Mouse (Mus musculus) olfactory bulb, adult 2 months (tissue): Measurements from ENCODE around the gene Ifit3b. TPM values are rescaled to one million over a fixed set of nuclear protein-coding genes. Genes with fewer than 3 reads are reported as not detected.
"Not testable (repeated sequence)": the region's sequence is repeated elsewhere in the genome, so short reads cannot be mapped to it uniquely, and the experiment has no call there.

Experiments
- H3K27ac ChIP-seq: fragments of 200-500 bp; 2 replicates; pipeline ENCODE4 v1.5.1; 2012; ENCODE audit warnings: low read depth, low read length; ENCODE audit not compliant: insufficient read depth
- H3K4me1 ChIP-seq: fragments of 200-500 bp; 2 replicates; pipeline ENCODE4 v1.6.1; 2012; ENCODE audit warnings: low read length; ENCODE audit not compliant: control insufficient read depth, insufficient read depth
- H3K4me3 ChIP-seq: fragments of 200-500 bp; 2 replicates; pipeline ENCODE4 v1.5.1; 2012; ENCODE audit warnings: mild to moderate bottlenecking, low read depth, low read length, moderate library complexity; ENCODE audit not compliant: insufficient read depth
- CTCF ChIP-seq: fragments of 200-500 bp; IDR thresholded peaks from 2 replicates; pipeline ENCODE4 v1.5.1; 2012; ENCODE audit warnings: low read depth, mild to moderate bottlenecking, low read length, moderate library complexity; ENCODE audit not compliant: insufficient read depth
- POLR2A ChIP-seq: fragments of 200-500 bp; IDR thresholded peaks from 2 replicates; pipeline ENCODE4 v1.6.1; 2012; ENCODE audit warnings: mild to moderate bottlenecking, low read depth, low read length, moderate library complexity; ENCODE audit not compliant: insufficient read depth
- WGBS: fragments of 180-500 bp; shearing (Covaris S2); methylation state at CpG from one replicate; pipeline ENCODE4 v1.1.7; 2018; 5-methylcytosine and 5-hydroxymethylcytosine counted together
- polyA plus RNA-seq: library from polyadenylated mRNA; stranded (reverse); fragments of >200 nt; gene quantifications from 2 replicates; pipeline ENCODE4 v1.2.4, GENCODE M21; 2012; ENCODE audit warnings: low replicate concordance; ENCODE audit not compliant: missing spikeins, insufficient read depth, insufficient read length

The Ifit3b gene
- polyA plus RNA-seq, 1 experiment: not detected

- no peak for TF ChIP-seq POLR2A
- no peak for TF ChIP-seq CTCF
- Histone ChIP-seq H3K4me1 (no peaks in the 10 kb centered on the region), H3K4me3 (no peak overlapping the region), H3K27ac (no peak overlapping the region)
These were observed 18.8 kb upstream of the Ifit3b start for GRCm38 (mm10) chr19:34588959-34589358.

- TF ChIP-seq POLR2A: no peak
- no peak for TF ChIP-seq CTCF
- H3K4me1 ChIP-seq: no peaks in the 10 kb centered on the region
These were observed 14.3 kb upstream of the Ifit3b start for GRCm38 (mm10) chr19:34593456-34593855.

GRCm38 (mm10) chr19:34594523-34594922, 13.2 kb upstream of the Ifit3b start:
- not testable (repeated sequence) for H3K4me1 ChIP-seq, H3K27ac ChIP-seq, H3K4me3 ChIP-seq
- 89% methylated on average over 3 of the region's 3 CpGs for WGBS

More at GRCm38 (mm10) chr19:34593456-34593855, 14.3 kb upstream of the Ifit3b start:
- no peak overlapping the region for H3K4me3 ChIP-seq
- WGBS: 93% methylated on average over 2 of the region's 2 CpGs
- H3K27ac ChIP-seq: no peak overlapping the region

DNA sequence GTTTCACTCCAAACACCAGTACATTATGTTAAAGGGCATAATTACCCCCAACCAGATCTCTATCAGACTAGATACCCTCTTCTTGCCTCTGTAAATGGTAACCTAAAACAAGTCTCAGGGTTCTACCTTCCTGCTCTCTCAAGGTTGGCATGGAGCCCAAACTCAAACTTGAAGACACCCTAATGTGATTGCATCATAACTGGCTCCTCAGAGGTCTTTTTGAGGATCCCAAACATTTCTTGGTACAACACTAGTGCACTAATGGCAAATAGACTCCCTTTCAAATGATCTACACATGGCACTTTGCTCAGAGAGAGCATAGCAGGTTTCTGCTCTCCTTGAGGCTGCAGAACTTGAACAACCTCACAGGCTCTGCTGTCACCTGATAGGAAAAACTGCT, 11.0 kb upstream of the Ifit3b start:
- Histone ChIP-seq H3K27ac (no peak overlapping the region), H3K4me1 (no peaks in the 10 kb centered on the region)
- TF ChIP-seq POLR2A (no peak), CTCF (no peak)

GRCm38 (mm10) chr19:34598341-34598740, 9.4 kb upstream of the Ifit3b start:
- Histone ChIP-seq H3K4me3 (no peak overlapping the region), H3K27ac (no peak overlapping the region), H3K4me1 (no peaks in the 10 kb centered on the region)
- 39% methylated on average over 2 of the region's 2 CpGs for WGBS
- TF ChIP-seq CTCF (no peak), POLR2A (no peak)

More for the DNA sequence above, 11.0 kb upstream of the Ifit3b start:
- no peak overlapping the region for H3K4me3 ChIP-seq

DNA sequence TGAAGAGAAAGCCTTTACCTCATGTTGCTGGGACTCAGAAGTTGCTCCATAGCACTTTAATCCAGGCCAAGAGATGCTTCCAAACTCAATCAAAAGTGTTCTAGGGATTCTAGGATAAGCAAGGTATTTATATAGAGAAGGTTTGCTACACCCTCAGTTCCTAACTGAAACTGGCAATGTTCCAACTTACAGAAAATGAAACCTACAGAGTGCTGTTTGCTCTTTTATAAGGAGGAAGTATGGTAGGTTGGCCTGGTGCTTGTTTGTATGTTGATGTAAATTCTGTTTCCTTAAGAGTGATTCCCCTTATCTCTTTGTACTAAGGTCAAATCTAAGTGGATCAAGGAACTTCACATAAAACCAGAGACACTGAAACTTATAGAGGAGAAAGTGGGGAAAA, 8.5 kb upstream of the Ifit3b start:
- not testable (repeated sequence) for H3K4me1 ChIP-seq, H3K27ac ChIP-seq

DNA sequence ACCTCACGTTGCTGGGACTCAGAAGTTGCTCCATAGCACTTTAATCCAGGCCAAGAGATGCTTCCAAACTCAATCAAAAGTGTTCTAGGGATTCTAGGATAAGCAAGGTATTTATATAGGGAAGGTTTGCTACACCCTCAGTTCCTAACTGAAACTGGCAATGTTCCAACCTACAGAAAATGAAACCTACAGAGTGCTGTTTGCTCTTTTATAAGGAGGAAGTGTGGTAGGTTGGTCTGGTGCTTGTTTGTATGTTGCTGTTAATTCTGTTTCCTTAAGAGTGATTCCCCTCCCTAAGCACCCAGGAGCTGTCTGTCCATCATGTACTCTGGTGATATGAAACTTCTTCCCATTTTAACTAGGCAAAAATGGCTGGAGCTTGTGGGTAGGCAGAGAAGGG, 5.9 kb upstream of the Ifit3b start, which contains the start of gene Ifit1bl1:
Gene Ifit1bl1 (minus strand): TSS at position 69 of the 400 bp plus-strand sequence.
- not testable (repeated sequence) for H3K27ac ChIP-seq, H3K4me3 ChIP-seq, H3K4me1 ChIP-seq
- 73% methylated on average over 1 of the region's 1 CpGs for WGBS

More for the DNA sequence above, 8.5 kb upstream of the Ifit3b start:
- H3K4me3 ChIP-seq: not testable (repeated sequence)

- H3K4me3 ChIP-seq: no peak overlapping the region
- no peaks in the 10 kb centered on the region for H3K4me1 ChIP-seq
- WGBS: 91% methylated on average over 3 of the region's 3 CpGs
- TF ChIP-seq POLR2A (no peak), CTCF (no peak)
- no peak overlapping the region for H3K27ac ChIP-seq
These were observed 2.3 kb upstream of the Ifit3b start for GRCm38 (mm10) chr19:34605472-34605871.

DNA sequence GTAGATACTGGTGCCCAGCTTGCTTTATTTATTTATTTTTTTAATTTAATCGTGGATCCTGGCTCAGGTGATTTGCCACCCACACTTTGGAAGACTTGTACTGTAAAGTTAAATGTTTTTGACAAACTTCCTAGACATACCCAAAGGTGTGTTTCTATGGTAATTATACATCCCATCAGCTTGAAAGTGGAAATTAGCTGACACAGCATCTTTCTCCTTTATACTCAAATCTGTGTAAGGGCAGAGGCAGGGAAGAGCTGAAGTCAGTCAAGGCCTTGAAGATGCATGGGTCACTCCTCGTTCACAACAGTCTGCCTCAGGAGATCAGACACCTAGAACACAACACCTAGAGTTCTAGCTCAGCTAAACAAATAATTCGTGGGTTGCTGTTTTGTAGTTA, 2.3 kb downstream of the Ifit3b start:
- H3K4me3 ChIP-seq, H3K27ac ChIP-seq, H3K4me1 ChIP-seq: not testable (repeated sequence)
- WGBS: 84% methylated on average over 3 of the region's 3 CpGs

GRCm38 (mm10) chr19:34612243-34613001, 4.7 kb downstream of the Ifit3b start:
- H3K27ac ChIP-seq, H3K4me3 ChIP-seq, H3K4me1 ChIP-seq: not testable (repeated sequence)
- WGBS: 83% methylated on average over 5 of the region's 11 CpGs
